Mouse (Mus musculus) urinary bladder, postnatal 4 days (tissue): ENCODE measurements at regions not wholly inside any gene's neighbourhood (a gene's known extent, or its start where the extent isn't known, plus 50 kb on each side); places are given as distances from the start of the nearest gene placed in this dataset.

Experiments
- DNase-seq, 2 experiments: peaks; one replicate each; pipeline ENCODE4 v3.0.0; 2021 to 2022; ENCODE audit warnings: low spot score in 2 of 2

GRCm38 (mm10) chr2:167848468-167849440, 83.1 kb upstream of the Ptpn1 start:
- no peak for DNase-seq

- DNase-seq, result no peak
These were observed 84.4 kb upstream of the Ptpn1 start for GRCm38 (mm10) chr2:167847281-167848077.

- DNase-seq, result no peak
These were observed 86.5 kb upstream of the Ptpn1 start for GRCm38 (mm10) chr2:167845370-167845769.

- DNase-seq, result no peak
These were observed 87.3 kb upstream of the Ptpn1 start for GRCm38 (mm10) chr2:167844556-167844955.

- no peak for DNase-seq
These were observed 87.9 kb upstream of the Ptpn1 start for GRCm38 (mm10) chr2:167843921-167844320.

GRCm38 (mm10) chr2:167842993-167843392, 88.9 kb upstream of the Ptpn1 start:
- DNase-seq, result no peak

- no peak for DNase-seq
These were observed 89.4 kb upstream of the Ptpn1 start for GRCm38 (mm10) chr2:167842473-167842872.

- no peak for DNase-seq
These were observed 90.3 kb upstream of the Ptpn1 start for GRCm38 (mm10) chr2:167841339-167842240.

- no peak for DNase-seq
These were observed 91.5 kb upstream of the Ptpn1 start for GRCm38 (mm10) chr2:167840344-167840743.

GRCm38 (mm10) chr2:167839324-167839981, 92.4 kb upstream of the Ptpn1 start:
- no peak for DNase-seq

- no peak for DNase-seq
These were observed 94.3 kb upstream of the Ptpn1 start for GRCm38 (mm10) chr2:167837596-167837995.

- no peak for DNase-seq
These were observed 95.2 kb upstream of the Ptpn1 start for GRCm38 (mm10) chr2:167836611-167837010.

- peak; percentile 73 for DNase-seq
These were observed 97.3 kb upstream of the Ptpn1 start for GRCm38 (mm10) chr2:167834605-167835004.

GRCm38 (mm10) chr2:167833290-167833953, 98.4 kb upstream of the Ptpn1 start:
- DNase-seq, result peak; percentile 77 to 81

GRCm38 (mm10) chr2:167831076-167832039, 100.5 kb upstream of the Ptpn1 start:
- DNase-seq, result no peak

- peak in 1 of 2 experiments; percentile 54 for DNase-seq
These were observed 103.6 kb upstream of the Ptpn1 start for GRCm38 (mm10) chr2:167828258-167828657.

GRCm38 (mm10) chr2:167826922-167827703, 104.7 kb upstream of the Ptpn1 start:
- peak in 1 of 2 experiments; percentile 50 for DNase-seq

GRCm38 (mm10) chr2:167823513-167823912, 108.3 kb upstream of the Ptpn1 start:
- no peak for DNase-seq
